Mouse (Mus musculus): Measurements from ENCODE around the gene Fez1.

Gene Fez1

DNA sequence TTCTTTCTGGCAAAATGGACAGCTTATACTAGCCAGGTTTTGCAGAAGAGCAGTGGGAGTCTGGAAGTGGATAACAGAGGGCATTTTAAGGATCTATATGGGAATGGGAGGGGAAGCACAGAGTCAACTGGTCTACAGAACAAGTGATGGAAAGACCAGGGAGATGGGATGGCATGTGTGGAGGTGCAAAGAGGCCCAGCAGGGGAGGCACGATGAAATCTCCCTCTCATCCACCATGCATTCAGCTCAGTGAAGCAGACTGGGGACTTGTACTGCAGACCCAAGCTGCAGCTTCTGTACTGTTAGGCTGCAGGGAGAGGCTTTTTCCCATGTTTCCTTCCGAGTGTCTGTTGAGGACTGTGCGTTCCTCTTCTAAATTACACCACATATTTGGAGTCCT, 12.2 kb downstream of the Fez1 start:
- no peak for DNase-seq (ENCODE audit: low read depth, low spot score)

DNA sequence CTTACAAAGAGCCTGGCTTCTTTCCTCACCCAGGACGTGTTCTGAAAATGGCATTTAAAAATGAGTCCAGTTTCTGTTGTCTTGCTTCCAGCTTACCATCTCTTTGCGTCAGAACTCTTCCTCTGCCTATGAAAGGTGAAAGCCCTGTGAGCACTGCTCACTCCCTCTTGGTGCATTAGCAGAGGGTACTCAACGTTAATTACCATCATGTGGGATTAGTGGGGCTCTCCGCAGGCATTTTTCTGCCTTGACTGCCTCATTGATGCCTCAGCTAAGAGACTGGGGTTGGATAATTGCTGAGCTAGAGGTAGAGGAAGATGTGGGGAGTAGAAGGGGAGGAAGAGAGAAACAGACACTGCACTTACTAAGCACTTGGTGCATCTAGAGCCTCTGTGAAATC, 24.7 kb downstream of the Fez1 start:
- DNase-seq (ENCODE audit: low read depth, low spot score), result no peak

DNA sequence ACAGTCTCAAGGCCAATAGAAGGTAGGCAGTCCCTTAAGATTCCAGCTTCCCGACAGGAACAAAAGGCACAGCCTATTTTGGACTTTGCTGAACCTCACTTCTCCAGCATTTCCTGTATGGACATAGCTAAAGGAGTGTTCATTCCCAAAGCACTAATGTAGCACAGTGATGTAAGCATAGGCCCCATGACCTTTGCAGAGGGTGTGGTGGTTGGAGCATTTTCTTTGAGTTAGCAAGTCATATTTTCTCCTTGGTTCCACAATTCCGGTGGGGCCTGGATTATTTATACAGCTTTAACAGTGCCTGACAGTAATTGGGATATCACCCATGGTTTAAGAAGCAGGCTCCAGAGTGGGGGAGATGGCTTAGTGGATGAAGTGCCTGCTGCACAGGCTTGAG, 27.0 kb downstream of the Fez1 start:
- no peak for DNase-seq (ENCODE audit: low read depth, low spot score)

DNA sequence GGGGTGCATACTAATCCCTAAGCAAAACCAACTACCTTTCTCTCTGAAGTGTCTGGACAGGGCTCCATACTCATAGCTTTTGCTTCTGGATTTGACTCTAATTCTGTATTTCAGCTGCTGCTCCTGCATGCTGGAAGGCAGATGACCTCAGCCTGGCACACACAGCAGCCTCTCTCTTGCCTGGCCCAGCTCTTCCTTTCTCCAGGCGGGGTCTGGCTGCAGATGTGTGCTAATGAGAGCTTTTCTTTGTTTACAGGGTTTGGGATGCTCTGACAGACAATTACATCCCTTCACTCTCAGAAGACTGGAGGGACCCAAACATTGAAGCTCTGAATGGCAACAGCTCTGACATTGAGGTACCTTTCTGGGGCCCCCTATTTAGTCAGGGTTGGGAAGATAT, 28.4 kb downstream of the Fez1 start:
- DNase-seq (ENCODE audit: low read depth, low spot score), result peak; percentile 66

DNA sequence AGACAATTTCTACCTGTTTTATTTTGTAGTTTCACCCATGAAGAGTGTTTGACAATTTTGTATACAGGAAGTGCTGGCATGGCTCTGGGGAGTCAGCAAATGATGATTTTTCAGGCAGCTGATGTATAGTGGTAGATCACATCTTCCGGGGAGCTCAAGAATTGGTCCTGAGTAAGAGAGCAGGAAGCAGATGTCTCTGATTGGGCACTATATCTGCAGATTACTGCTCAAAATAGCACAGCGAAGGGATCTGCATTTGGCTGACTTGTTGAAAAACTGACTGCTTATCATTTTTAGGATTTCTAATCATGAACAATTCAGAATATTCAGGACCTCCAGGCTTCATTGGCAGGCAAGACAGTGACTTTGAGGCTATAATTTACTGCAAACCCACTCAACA, 30.5 kb downstream of the Fez1 start:
- peak; percentile 48 for DNase-seq (ENCODE audit: low read depth, low spot score)

DNA sequence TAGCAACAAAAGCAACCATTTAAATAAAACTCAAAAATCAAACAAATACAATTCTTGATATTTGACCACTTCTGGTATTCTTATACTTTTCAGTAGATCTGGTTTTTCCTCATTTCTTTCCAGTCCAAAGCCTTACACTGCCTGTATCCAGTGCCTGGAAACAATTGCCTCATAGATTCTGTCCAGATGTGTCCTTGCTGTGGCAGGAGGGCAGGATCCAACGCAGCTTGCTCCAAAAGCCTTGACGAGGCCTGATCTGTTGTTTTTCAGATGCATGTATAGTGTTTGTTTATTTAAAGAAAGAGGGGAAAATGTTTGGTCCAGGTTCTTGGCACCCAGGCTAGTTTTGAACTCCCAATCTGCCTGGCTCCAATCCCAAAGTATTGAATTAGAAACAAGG, 34.7 kb downstream of the Fez1 start:
- DNase-seq (ENCODE audit: low read depth, low spot score), result no peak

DNA sequence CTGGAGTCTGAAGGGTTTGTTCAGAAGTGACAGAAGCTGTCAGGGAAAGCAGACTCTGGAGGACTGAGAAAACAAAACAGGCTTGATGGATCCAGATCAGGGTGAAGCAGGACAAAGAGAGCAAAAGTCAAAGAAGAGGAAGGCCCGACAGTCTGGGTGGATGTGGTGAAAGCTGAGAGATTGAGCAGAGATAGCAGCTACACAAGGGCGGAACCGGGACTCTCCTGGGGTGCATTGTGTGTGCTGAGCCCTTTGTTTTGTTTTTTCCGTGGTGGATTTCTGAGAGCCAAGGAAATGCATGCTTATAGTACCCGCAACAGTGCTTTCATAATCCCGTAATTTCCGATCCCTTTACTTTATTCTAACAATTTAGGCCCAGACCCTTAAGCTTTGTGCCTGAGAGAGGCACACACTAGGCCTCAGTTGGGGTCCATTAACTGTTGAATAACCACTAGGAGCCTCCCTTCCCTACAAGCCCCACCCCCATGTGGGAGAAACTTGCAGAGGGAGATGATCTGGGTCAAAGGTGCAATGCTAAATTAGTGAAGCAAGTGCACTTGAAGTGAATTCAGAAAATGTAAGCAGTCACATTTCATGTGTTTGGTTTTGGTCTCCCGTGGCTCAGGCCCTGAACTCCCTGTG, 35.9 kb downstream of the Fez1 start:
- DNase-seq (ENCODE audit: low read depth, low spot score), result no peak

DNA sequence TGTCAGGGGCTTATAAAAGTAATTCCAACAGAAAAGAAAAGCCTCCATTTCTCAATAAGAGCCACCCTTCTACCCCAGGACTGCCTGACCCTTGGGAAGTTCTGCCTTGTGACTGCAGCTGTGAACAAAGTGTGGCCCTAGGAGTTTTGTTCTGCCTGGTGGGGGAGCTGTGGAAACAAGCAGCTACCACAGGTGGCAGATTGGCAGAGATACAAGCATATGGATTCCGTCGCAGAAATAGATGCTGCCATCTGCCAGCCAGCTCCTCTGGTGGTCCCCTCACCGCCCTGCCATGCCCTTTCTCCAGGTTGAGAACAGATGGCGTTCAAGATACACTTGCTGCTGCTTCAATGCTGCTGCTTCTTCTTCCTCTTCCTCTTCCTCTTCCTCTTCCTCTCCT, 37.0 kb downstream of the Fez1 start:
- DNase-seq (ENCODE audit: low read depth, low spot score), result peak; percentile 54

DNA sequence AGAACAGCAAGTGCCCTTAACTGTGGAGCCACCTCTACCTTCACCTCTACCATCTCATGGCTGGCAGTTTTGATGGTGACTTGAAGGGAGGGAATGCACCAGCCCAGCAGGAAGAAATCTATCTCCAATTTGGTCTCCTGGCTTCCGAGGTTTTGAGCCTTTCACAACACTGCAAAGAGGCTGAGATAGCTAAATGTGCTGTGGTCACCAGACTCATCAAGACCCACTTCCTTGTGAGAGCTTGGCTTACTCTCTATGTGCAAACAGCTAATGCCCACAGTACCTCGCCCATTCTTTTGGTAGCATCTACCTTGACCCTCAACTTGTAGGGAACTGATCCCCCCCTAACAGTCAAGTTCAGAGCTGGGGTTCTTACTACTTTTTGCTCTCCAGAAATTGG, 40.9 kb downstream of the Fez1 start:
- no peak for DNase-seq (ENCODE audit: low read depth, low spot score)

DNA sequence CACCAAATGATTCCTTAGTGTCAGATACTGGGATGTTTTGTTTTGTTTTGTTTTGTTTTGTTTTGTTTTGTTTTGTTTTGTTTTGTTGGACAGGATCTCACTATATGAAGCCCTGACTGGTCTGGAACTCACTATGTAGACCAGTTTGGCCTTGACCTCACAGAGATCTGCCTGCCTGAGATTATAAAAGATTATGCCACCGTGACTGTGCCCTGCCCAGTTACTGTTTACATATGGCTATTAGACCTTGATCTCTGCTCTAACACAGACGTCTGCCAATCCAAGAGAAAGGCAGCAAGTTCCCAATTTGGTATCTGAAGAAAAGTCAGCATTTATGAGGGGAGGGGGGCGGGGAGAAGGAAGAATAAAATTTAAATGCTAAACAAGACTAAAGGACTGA, 42.0 kb downstream of the Fez1 start:
- DNase-seq (ENCODE audit: low read depth, low spot score), result no peak

DNA sequence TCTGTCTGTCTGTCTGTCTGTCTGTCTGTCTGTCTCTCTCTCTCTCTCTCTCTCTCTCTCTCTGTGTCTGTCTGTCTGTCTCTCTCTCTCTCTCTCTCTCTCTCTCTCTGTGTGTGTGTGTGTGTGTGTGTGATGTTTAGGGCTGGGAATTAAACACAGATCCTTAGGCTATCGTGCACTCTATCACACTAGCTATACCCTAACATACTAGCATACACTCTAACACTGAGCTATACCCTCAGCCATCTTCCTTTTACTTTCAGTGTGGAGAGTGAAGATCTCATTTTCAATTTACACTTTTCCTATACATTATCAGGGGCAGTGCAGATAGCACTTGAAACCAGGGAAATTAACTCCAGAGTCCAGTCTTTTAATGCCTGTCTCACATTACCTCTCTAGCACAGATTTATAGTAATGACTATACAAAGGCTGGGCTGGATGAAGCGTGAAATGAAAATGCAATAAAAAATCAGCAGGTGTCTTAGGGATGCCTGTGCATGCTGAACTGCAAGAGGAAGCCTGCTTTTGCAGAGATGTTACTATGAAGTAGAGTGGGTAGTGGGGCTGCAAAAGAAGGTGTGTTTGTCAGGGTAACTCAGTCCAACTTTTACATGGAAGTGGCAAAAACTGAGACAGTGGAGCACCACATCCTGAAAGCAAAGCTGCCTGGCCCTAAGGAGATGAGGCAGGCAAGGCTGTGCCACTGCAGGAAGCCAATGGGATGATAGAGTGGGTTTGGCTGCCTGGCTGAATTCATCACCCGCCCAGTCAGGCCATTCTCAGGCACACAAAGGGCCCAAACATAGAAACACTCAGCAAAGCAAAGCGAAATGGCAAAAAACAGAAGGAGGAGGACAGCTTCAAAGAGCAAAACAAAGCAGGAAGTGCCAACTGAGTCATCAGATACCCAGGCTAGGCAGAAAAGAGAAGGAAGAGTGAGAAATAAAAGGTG, 43.5 kb downstream of the Fez1 start:
- peak; percentile 71 for DNase-seq (ENCODE audit: low read depth, low spot score)

DNA sequence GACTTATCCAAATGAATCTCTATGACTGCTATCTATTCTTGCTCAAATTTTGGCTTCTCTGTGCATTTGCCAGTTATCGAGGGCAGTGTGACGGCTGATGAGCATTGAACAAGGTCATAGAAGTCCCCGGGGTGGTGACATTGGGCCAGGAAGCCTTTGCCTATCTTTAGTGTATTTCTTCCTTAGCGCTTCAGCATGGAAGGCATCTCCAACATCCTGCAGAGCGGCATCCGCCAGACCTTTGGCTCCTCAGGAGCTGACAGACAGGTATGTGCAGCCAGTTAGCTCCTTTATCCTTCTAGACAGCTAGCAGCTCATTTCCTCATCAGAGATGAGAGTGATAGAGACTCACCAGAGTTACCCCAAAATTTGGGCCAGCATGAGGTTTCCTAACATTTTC, 47.0 kb downstream of the Fez1 start:
- no peak for DNase-seq (ENCODE audit: low read depth, low spot score)

DNA sequence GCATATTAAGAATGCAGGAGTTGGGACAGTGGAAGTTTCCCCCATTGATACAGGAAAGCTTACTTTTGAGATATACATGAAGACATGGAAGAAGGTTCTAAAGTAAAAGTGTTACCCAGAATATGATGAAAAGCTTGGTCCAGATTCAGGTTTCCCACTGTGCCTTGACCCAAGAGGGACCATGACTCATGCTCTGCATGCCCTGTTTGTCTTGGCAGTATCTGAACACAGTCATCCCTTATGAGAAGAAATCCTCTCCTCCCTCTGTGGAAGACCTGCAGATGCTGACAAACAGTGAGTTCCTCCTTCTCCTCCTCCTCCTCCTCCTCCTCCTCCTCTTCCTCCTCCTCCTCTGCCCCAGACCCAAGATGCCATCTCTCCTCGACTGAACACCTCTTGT, 48.6 kb downstream of the Fez1 start:
- no peak for DNase-seq (ENCODE audit: low read depth, low spot score)

DNA sequence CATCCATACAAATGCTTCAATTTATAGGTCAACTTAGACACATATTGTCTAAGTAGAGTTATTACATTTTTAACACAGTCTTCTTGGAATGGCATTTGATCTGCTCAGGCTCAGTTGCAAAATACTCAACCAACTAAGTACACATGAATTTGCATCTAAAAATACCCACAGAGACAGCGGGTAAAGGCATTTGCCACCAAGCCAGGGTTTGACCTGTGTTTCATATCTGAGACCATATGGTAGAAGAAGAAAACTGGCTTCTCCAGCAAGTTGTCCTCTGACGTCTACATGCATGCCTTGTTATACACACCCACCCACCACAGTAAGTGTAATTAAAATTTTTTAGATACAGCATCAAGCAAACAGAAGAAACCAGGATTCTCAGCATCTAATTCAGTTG, 52.1 kb downstream of the Fez1 start:
- DNase-seq (ENCODE audit: low read depth, low spot score), result no peak

DNA sequence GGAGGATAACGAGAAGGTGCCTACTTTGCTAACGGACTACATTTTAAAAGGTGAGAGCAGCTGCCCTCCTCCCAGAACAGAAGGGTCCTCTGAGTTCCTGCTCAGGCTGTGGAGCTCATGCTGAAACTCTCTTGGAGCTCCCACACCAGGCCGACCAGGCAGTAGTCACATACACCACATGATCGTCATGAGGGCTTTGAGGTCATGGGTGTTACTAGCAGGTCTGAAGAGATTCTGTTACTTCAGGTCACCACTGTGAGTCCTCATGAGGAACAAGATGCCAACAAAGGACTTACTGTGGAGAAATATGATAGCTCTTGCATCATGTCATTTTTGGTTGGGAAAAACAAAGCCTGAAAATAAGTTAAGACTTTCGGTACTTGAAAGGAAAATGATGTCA, 54.6 kb downstream of the Fez1 start:
- no peak for DNase-seq (ENCODE audit: low read depth, low spot score)

DNA sequence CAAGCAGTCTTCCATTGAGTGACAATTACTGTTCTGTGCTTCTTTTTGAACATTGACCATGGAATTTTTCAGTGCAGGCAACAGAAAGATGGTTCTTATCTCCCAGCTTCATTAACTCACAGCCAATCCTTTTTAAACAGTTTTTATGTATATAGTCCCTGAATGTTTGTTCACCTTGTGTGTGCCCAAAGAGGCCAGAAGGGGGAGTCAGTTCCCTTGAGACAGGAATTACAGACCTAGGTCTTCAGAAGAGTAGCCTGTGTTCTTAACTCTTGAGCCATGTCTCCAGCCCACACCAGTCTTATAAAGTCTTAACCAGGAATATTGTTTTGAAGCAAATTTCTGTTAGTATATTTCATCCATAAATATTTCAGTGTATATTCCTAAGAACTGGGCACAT, 55.1 kb downstream of the Fez1 start:
- no peak for DNase-seq (ENCODE audit: low read depth, low spot score)

DNA sequence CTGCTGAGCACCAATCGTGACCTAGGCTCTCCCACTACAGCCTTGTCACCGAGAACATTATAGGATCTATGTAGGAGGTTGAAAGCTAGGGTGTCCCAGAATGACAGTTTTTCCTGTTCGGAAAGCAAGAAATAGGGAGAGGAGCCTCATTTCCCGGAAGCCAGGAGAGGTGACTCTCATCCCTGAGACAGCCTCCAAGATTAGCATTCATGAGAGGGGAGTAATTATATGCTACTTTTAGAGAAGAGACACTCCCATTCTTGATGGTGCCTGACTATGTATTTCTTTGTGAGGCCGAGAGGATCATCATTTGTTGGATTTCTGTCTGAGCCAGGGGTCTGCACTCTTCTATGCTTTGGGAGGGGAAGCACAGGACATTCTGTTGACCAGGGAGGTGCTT, 60.0 kb downstream of the Fez1 start:
- peak; percentile 39 for DNase-seq (ENCODE audit: low read depth, low spot score)

DNA sequence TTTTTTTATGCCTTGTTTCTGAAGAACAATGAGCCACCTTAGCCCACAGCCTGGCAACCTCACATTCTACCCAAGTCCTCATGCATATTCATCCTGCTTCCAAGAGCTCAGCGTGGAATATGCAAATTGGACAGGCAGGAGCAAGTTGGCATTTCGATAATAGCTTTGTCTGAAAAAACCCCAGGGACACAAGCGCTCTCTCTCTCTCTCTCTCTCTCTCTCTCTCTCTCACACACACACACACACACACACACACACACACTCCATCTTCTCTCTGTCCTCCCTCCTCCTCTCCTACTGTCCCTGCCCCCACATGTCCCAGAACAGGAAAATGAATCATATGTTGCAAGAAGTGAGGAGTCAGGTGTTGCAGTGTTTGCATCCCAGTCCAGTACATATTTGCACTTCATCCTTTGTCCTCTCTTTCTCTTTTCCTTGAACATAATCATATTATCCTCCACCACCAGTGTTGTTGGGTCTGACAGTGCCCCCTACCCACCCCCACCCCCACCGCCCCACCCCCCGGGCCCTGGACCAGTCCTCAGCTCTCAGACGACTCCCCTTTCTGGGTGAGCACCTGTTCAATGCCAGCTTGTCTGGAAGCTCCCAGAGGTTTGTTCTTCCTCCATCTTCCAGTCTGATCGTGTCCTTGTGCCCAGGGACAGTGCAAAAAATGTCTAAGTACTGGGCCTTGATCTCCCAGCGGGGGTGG, 60.5 kb downstream of the Fez1 start:
- DNase-seq (ENCODE audit: low read depth, low spot score), result peak; percentile 93

DNA sequence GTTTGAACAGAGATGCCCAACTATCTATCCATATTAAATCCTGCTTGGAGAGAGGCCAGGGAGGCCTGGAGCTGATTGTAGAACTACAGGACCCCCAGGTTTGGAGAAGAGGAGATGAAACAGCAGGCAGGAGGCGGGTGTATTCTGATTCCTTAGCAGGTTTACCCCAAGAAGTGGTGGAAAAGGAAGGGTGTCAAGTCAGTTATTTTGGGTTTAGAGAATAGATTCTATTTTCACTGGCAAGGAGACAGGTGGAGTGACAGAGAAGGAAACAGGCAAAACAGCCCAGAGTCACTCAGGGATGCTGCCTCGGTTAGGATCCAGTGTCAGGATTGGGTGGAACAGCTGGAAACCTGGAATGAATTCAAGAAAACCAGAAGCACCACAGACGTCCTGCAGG, 61.9 kb downstream of the Fez1 start:
- DNase-seq (ENCODE audit: low read depth, low spot score), result peak; percentile 43

DNA sequence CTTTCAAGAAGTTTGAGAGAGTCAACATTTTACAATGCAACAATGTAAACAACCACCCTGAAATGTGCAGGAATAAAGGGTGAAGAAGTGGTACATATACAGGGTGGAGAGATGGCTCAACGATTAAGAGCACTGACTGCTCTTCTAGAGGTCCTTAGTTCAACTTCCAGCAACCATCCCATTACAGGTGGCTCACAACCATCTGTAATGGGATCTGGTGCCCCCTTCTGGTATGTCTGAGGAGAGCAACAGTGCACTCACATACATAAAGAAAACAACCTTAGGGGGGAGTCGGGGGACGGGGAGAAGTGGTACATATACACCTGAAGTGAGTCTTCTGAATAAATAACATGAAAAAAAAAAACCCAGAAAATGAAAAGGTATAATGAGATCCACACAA, 63.6 kb downstream of the Fez1 start:
- DNase-seq (ENCODE audit: low read depth, low spot score), result no peak

DNA sequence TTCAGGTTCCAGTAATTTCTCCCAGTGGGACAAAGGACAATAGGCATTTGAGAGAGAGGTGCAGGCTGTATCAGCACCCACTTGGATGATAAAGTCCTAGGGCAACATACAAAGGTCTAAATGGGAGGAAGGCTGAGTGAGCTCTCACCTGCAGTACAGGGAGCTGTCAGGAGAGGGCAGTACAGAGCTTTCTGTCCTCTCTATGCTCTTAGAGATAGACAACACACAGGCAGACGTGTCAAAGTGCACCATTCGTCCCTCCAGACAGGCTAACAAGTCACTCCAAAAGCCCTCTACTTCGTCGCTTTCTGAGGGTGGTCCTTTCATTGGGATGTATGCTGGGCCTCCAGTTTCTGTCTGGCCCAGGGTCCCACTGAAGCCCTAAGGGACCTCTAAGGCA, 68.9 kb downstream of the Fez1 start:
- no peak for DNase-seq (ENCODE audit: low read depth, low spot score)

DNA sequence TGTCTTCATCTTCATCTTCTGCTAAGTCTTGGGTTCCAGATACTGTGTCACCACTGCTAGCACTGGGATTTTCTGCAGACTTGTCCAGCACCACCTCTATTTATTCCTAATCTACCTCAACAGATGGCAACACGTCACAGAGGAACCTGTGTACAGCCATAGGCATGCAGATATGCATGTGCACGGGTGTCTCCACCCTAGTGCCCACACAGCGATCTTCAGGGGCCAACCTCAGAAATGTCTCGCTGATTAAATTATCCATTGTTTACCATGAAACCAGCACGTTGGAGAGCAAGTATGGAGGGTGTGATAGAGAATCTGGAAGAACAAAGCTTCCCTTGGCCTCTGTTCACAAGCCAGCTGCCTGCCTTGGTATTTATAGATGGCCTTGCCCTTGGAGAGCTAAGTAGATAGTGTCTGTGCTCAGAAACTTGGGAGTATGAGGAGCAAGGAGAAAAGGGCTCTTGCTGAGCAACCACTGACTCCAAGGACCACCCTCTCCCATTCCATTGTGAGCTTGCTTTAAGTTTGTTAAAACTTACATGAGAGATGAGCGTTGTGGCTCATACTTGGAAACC, 71.8 kb downstream of the Fez1 start:
- no peak for DNase-seq (ENCODE audit: low read depth, low spot score)
